Mouse (Mus musculus) forebrain, embryonic 15.5 days (tissue): Measurements from ENCODE around the gene Cldn19. TPM values are rescaled to one million over a fixed set of nuclear protein-coding genes. Genes with fewer than 3 reads are reported as not detected.

Experiments
- ATAC-seq: fragments of 200-750 bp; cut with Nextera tagmentation; replicated peaks from 2 replicates; pipeline ENCODE4 v1.8.0; 2017; ENCODE audit warnings: mild to moderate bottlenecking, moderate TSS enrichment, moderate library complexity
- H3K27ac ChIP-seq: fragments of 300-500 bp; sonication (generic); replicated peaks from 2 replicates; pipeline ENCODE4 v1.5.1; 2015; ENCODE audit warnings: mild to moderate bottlenecking, inconsistent platforms
- H3K27me3 ChIP-seq: fragments of 300-500 bp; sonication (generic); 2 replicates; pipeline ENCODE4 v1.6.1; 2015; ENCODE audit warnings: inconsistent platforms
- H3K36me3 ChIP-seq: fragments of 300-500 bp; sonication (generic); 2 replicates; pipeline ENCODE4 v1.6.1; 2015; ENCODE audit warnings: mild to moderate bottlenecking, inconsistent platforms
- H3K4me1 ChIP-seq: fragments of 300-500 bp; sonication (generic); 2 replicates; pipeline ENCODE4 v1.6.1; 2015; ENCODE audit warnings: inconsistent platforms
- H3K4me2 ChIP-seq: fragments of 300-500 bp; sonication (generic); replicated peaks from 2 replicates; pipeline ENCODE4 v1.6.1; 2015; ENCODE audit warnings: mild to moderate bottlenecking, inconsistent platforms
- H3K4me3 ChIP-seq: fragments of 300-500 bp; sonication (generic); 2 replicates; pipeline ENCODE4 v1.5.1; 2015; ENCODE audit warnings: mild to moderate bottlenecking, inconsistent platforms
- H3K9ac ChIP-seq: fragments of 300-500 bp; sonication (generic); replicated peaks from 2 replicates; pipeline ENCODE4 v1.6.1; 2015; ENCODE audit warnings: mild to moderate bottlenecking, inconsistent platforms
- H3K9me3 ChIP-seq: fragments of 300-500 bp; sonication (generic); 2 replicates; pipeline ENCODE4 v1.6.1; 2016; ENCODE audit warnings: inconsistent platforms
- WGBS: fragments of 180-500 bp; shearing (Covaris S2); methylation state at CpG from one replicate; pipeline ENCODE4 v1.1.7; 2015; ENCODE audit warnings: mixed read lengths; 5-methylcytosine and 5-hydroxymethylcytosine counted together
- polyA plus RNA-seq: library from polyadenylated mRNA; unstranded; fragments of >200 nt; fragmentation: Nextera tagmentation; extraction: Ambion mirVana; gene quantifications from 2 replicates; pipeline ENCODE4 v1.2.1, GENCODE M21; 2015

Cldn19 gene
- polyA plus RNA-seq, 1 experiment from 2014 or later: 1.0 TPM

DNA sequence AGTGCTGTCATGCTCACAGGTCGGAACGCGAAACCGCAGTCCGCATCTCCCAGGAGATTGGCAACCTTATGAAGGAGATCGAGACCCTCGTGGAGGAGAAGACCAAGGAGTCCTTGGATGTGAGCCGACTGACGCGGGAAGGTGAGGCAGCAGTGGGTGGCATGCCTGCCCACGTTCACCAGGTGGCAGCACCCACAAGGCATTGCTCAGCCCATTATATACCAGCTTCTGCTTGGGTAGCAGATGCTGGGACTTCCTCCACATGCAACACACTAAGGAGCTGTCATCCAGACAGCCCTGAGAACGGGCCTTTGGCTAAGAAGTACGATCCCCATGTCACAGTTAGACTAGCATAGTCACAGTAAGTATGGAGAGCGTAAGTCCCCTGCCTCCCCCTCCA is 13.6 kb upstream of the Cldn19 start:
- Histone ChIP-seq H3K27ac (no peak overlapping the region), H3K27me3 (no peaks in the 10 kb centered on the region), H3K4me2 (no peak overlapping the region), H3K9me3 (no peaks in the 10 kb centered on the region), H3K9ac (no peak overlapping the region), H3K4me3 (no peak overlapping the region), H3K4me1 (peaks cover 25% of the 10 kb centered on the region), H3K36me3 (peaks cover 33% of the 10 kb centered on the region)
- WGBS: 84% methylated on average over 14 of the region's 14 CpGs
- peak; percentile 26; the same call in 1 of the 2 replicates for ATAC-seq

GRCm38 (mm10) chr4:119242571-119242970 is 12.6 kb upstream of the Cldn19 start:
- H3K27ac ChIP-seq: no peak overlapping the region
- no peak overlapping the region for H3K4me2 ChIP-seq
- ATAC-seq: no peak
- peaks cover 24% of the 10 kb centered on the region; the same call in 1 of the 2 replicates for H3K36me3 ChIP-seq
- no peak overlapping the region for H3K9ac ChIP-seq
- H3K27me3 ChIP-seq: no peaks in the 10 kb centered on the region
- no peaks in the 10 kb centered on the region for H3K9me3 ChIP-seq
- peaks cover 32% of the 10 kb centered on the region for H3K4me1 ChIP-seq
- H3K4me3 ChIP-seq: no peak overlapping the region
- 93% methylated on average over 12 of the region's 12 CpGs for WGBS

DNA sequence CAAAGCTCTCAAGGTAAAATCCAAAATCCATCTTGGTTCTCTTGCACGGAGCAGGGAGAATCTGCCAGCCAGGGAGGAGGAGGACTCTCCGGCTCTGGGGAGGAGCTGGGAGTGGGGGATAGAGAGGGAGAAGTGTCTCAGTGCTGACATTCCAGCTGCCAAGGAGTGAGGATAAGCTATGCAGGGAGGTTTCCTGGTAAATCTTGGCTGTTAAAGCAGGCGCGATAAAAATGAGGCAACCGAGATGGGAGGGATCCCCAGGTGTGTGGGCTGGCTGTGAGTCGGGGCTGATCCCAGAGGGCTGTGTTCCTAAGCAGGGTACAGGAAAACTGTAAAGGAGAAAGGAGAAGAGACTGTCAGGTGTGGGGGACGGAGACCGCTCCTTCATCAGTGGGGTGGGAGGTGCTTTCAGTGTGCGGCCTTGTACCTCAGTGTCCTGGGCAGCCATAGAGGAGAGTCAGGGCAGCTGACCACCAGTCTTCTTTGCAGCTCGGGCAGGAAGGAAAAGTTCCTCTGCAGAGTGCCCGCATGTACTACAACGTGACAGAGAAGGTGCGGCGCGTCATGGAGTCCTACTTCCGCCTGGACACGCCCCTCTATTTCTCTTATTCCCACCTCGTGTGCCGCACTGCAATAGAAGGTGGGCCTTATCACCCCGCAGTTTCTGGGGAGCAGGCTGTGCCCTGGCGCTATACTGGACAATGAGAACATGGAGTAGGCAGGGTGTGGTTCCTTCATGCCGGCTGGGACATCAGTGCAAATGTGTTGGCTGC is 10.6 kb upstream of the Cldn19 start:
- H3K9ac ChIP-seq: no peak overlapping the region
- WGBS: 83% methylated on average over 22 of the region's 22 CpGs
- H3K4me3 ChIP-seq: no peak overlapping the region
- H3K4me1 ChIP-seq: peaks cover 32% of the 10 kb centered on the region
- H3K9me3 ChIP-seq: no peaks in the 10 kb centered on the region
- H3K27me3 ChIP-seq: no peaks in the 10 kb centered on the region
- no peak overlapping the region for H3K4me2 ChIP-seq
- 0 out of 2 replicates have a peak overlapping the region, but pooled peaks have one; percentile 21 for H3K27ac ChIP-seq
- peaks cover 26% of the 10 kb centered on the region; the same call in 1 of the 2 replicates for H3K36me3 ChIP-seq
- no peak for ATAC-seq

DNA sequence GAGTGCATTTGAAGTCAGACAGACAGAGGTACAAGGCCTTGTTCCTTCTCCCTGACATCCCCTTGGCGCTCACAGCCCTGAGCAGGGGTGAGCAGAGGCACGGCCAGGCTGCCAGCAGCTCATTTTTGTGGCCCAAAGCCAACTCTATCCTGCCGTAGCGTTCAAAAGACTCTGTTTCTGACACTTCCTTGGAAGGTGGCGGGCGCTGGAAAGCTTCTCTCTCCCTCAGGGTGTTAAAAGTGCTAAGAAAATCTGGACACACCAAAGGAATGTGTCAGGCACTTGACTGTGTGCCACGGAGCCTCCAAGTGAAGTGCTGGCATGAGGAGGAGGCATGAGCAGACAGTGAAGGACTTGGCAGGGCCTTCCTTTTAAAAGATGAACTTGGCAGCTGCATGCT is 9.7 kb upstream of the Cldn19 start:
- Histone ChIP-seq H3K36me3 (peaks cover 26% of the 10 kb centered on the region; the same call in 1 of the 2 replicates), H3K27ac (0 out of 2 replicates have a peak overlapping the region, but pooled peaks have one; percentile 21), H3K4me2 (no peak overlapping the region), H3K9ac (no peak overlapping the region), H3K4me1 (peaks cover 31% of the 10 kb centered on the region), H3K27me3 (no peaks in the 10 kb centered on the region), H3K4me3 (no peak overlapping the region), H3K9me3 (no peaks in the 10 kb centered on the region)
- ATAC-seq: peak; percentile 18; the same call in 1 of the 2 replicates
- WGBS: 40% methylated on average over 7 of the region's 7 CpGs

DNA sequence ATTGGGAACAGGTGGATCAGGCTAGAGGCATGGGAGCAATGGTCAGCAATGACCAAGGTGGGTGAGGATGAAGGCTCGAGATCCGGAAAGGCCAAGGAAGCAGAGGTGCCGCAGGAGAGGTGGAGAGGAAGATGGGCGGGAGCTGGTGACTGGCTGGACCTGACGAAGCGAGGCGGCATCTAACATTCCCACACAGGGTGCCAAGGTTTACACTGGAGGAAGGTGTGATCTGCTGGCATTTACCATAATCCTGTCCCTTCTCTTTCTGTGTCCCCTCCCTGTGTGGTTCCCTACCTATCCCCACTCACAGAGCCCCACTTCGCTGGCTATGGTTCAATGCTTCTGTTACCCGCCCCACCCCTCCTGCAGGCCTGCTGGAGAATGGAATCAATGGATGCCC is 9.3 kb upstream of the Cldn19 start:
- no peaks in the 10 kb centered on the region for H3K27me3 ChIP-seq
- WGBS: 69% methylated on average over 9 of the region's 9 CpGs
- peaks cover 31% of the 10 kb centered on the region for H3K4me1 ChIP-seq
- H3K4me3 ChIP-seq: no peak overlapping the region
- no peak overlapping the region for H3K4me2 ChIP-seq
- no peak for ATAC-seq
- 0 out of 2 replicates have a peak overlapping the region, but pooled peaks have one; percentile 21 for H3K27ac ChIP-seq
- no peaks in the 10 kb centered on the region for H3K9me3 ChIP-seq
- H3K9ac ChIP-seq: no peak overlapping the region
- peaks cover 26% of the 10 kb centered on the region; the same call in 1 of the 2 replicates for H3K36me3 ChIP-seq

DNA sequence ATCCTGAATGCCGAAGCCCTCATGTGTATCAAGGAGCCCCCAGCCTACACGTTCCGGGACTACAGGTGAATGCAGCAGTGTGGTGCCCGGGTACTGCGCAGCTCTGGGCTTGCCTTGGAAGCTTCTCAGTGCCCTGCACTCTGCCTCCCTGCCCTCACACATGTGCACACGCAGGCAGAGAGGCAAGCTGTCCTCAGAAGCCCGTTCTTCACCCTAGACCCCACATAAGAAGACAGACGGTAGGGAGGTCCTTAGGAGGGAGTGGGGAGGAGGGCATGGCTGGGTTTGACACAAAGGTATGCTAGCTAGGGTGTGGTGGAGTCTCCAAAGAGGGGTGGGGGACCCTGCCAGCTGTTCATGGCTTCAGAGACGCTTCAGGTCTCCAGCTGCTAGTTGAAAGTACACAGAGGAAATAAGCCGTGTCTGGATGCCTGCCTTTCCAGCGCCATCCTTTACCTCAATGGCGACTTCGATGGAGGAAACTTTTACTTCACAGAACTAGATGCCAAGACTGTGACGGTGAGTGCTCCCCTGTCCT is 8.5 kb upstream of the Cldn19 start:
- Histone ChIP-seq H3K9me3 (no peaks in the 10 kb centered on the region), H3K27me3 (no peaks in the 10 kb centered on the region), H3K4me1 (peaks cover 31% of the 10 kb centered on the region), H3K4me2 (no peak overlapping the region), H3K27ac (no peak overlapping the region), H3K4me3 (no peak overlapping the region), H3K36me3 (peaks cover 24% of the 10 kb centered on the region; the same call in 1 of the 2 replicates), H3K9ac (no peak overlapping the region)
- WGBS: 74% methylated on average over 14 of the region's 14 CpGs
- no peak for ATAC-seq

GRCm38 (mm10) chr4:119247462-119248235 is 7.6 kb upstream of the Cldn19 start:
- H3K9me3 ChIP-seq: no peaks in the 10 kb centered on the region
- H3K4me3 ChIP-seq: no peak overlapping the region
- H3K27me3 ChIP-seq: no peaks in the 10 kb centered on the region
- H3K36me3 ChIP-seq: peaks cover 16% of the 10 kb centered on the region; the same call in 1 of the 2 replicates
- H3K9ac ChIP-seq: no peak overlapping the region
- peaks cover 31% of the 10 kb centered on the region for H3K4me1 ChIP-seq
- no peak overlapping the region for H3K4me2 ChIP-seq
- 25% methylated on average over 13 of the region's 13 CpGs for WGBS
- peak; percentile 72 for ATAC-seq
- H3K27ac ChIP-seq: peak overlapping the region; percentile 25; the same call in 1 of the 2 replicates

GRCm38 (mm10) chr4:119248407-119248965 is 6.7 kb upstream of the Cldn19 start:
- Histone ChIP-seq H3K27me3 (no peaks in the 10 kb centered on the region), H3K4me1 (peaks cover 31% of the 10 kb centered on the region), H3K4me2 (no peak overlapping the region), H3K4me3 (no peak overlapping the region), H3K9me3 (no peaks in the 10 kb centered on the region), H3K9ac (no peak overlapping the region), H3K27ac (0 out of 2 replicates have a peak overlapping the region, but pooled peaks have one; percentile 27), H3K36me3 (peaks cover 14% of the 10 kb centered on the region; the same call in 1 of the 2 replicates)
- ATAC-seq: no peak
- 77% methylated on average over 11 of the region's 11 CpGs for WGBS

DNA sequence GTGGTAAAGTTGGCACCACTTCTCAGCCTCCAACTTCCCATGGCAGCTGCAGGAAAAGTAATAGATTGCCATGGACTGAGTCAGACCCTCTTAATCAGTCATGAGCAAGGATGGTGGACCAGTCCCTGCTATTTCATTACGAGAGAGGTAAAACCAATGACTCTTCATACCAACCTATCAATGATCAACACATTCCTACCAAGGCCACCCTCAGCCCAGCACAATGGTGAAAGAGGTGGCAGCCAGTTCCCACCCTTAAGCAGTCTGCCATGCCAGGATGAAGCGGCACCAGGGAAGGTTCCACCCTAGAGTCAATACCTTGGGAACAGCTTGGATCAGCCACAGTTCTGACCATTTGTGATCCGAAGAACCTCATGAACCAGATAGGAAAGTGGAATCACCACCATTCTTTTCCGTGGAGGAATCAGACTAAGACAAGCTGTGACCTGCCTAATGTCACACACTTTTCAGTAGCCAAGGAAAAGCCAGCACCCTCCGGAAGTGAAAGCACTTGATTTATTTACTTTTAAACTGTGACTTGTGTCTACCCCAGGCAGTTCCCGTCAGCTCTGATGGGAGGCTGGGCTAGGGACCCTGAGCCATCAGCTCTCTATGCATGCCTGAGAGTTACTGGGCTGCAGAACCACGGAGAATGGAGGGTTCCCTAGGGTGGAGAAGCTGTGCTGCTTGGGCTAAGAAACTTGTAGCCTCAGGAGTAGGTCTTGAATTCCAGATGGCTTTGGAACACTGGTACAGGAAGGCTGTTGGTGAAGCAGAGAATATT is 3.0 kb upstream of the Cldn19 start:
- H3K4me2 ChIP-seq: no peak overlapping the region
- no peak overlapping the region for H3K9ac ChIP-seq
- H3K27me3 ChIP-seq: no peaks in the 10 kb centered on the region
- no peak overlapping the region for H3K27ac ChIP-seq
- H3K4me3 ChIP-seq: no peak overlapping the region
- ATAC-seq: no peak
- 78% methylated on average over 7 of the region's 7 CpGs for WGBS
- H3K9me3 ChIP-seq: no peaks in the 10 kb centered on the region
- peaks cover 5% of the 10 kb centered on the region; the same call in 1 of the 2 replicates for H3K36me3 ChIP-seq
- peaks cover 27% of the 10 kb centered on the region for H3K4me1 ChIP-seq

GRCm38 (mm10) chr4:119254012-119254618 is 1.1 kb upstream of the Cldn19 start:
- 14% methylated on average over 9 of the region's 9 CpGs for WGBS

DNA sequence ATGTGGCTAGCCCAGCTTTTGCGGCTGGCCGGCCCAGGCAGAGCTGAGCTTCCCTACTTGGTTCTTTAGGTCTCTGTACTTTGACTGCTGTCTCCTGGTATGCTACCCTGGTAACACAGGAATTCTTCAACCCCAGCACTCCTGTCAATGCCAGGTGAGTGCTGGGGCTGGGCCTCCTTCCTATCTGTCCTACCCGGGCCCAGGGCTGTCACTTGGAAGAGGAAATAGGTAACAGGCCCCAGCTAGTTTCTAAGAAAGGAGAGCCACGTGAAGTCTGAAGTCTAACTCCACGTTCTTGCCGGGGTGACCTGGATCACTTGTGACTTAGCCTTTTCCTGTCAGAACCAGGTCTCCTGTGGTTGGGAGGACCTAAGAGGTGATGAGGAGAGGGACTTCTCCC is 1.9 kb downstream of the Cldn19 start:
- Histone ChIP-seq H3K36me3 (no peaks in the 10 kb centered on the region), H3K4me1 (peaks cover 18% of the 10 kb centered on the region), H3K4me2 (no peak overlapping the region), H3K27me3 (no peaks in the 10 kb centered on the region), H3K27ac (no peak overlapping the region), H3K9me3 (no peaks in the 10 kb centered on the region), H3K4me3 (no peak overlapping the region), H3K9ac (no peak overlapping the region)
- 86% methylated on average over 6 of the region's 6 CpGs for WGBS
- ATAC-seq: no peak

More at GRCm38 (mm10) chr4:119254012-119254618, 1.1 kb upstream of the Cldn19 start:
- ATAC-seq: peak; percentile 78
- no peak overlapping the region for H3K4me3 ChIP-seq
- no peaks in the 10 kb centered on the region for H3K36me3 ChIP-seq
- no peaks in the 10 kb centered on the region for H3K27me3 ChIP-seq
- H3K27ac ChIP-seq: peak overlapping the region; percentile 76
- peaks cover 18% of the 10 kb centered on the region for H3K4me1 ChIP-seq
- H3K9ac ChIP-seq: 0 out of 2 replicates have a peak overlapping the region, but pooled peaks have one; percentile 30
- no peak overlapping the region; the same call in 1 of the 2 replicates for H3K4me2 ChIP-seq
- no peaks in the 10 kb centered on the region for H3K9me3 ChIP-seq
